Mouse (Mus musculus) ES-E14 (cell line): ENCODE measurements around the gene Akr1d1. TPM values are rescaled to one million over a fixed set of nuclear protein-coding genes. Genes with fewer than 3 reads are reported as not detected.

Experiments used
- DNase-seq: peaks from one replicate; pipeline ENCODE4 v3.0.0-alpha.2; 2013; ENCODE audit warnings: low read depth, low spot score
- H3K27ac ChIP-seq: 2 replicates; pipeline ENCODE4 v1.5.1; 2012; ENCODE audit warnings: low read depth, mild to moderate bottlenecking, low read length, moderate library complexity, mixed read lengths; ENCODE audit not compliant: poor library complexity, insufficient read depth, severe bottlenecking
- H3K36me3 ChIP-seq: 2 replicates; pipeline ENCODE4 v1.6.1; 2012; ENCODE audit warnings: mild to moderate bottlenecking, low read length, moderate library complexity, mixed read lengths; ENCODE audit not compliant: control insufficient read depth, poor library complexity, insufficient read depth, severe bottlenecking
- H3K4me1 ChIP-seq, 2 experiments: fragments of 150-350 bp in 1 of 2; sonication (generic) in 1 of 2; 2 replicates each; pipeline ENCODE4 v1.6.1; 2012; ENCODE audit warnings: low read length in 2 of 2, mild to moderate bottlenecking in 1 of 2, mixed read lengths in 1 of 2; ENCODE audit not compliant: control insufficient read depth in 2 of 2, insufficient read depth in 2 of 2, poor library complexity in 1 of 2
- H3K4me3 ChIP-seq, 2 experiments: fragments of 150-350 bp in 1 of 2; sonication (generic) in 1 of 2; 2 replicates each; pipeline ENCODE4 v1.5.1; 2012; ENCODE audit warnings: low read length in 2 of 2, low read depth in 1 of 2, mild to moderate bottlenecking in 1 of 2, mixed read lengths in 1 of 2; ENCODE audit not compliant: insufficient read depth in 1 of 2, poor library complexity in 1 of 2, severe bottlenecking in 1 of 2
- H3K9ac ChIP-seq: 2 replicates; pipeline ENCODE4 v1.6.1; 2012; ENCODE audit warnings: low read depth, mild to moderate bottlenecking, low read length, mixed read lengths; ENCODE audit not compliant: poor library complexity, insufficient read depth, severe bottlenecking
- H3K9me3 ChIP-seq: fragments of 150-350 bp; sonication (generic); 2 replicates; pipeline ENCODE4 v1.6.1; 2012; ENCODE audit warnings: low read depth, mild to moderate bottlenecking, low read length; ENCODE audit not compliant: control insufficient read depth, insufficient read depth
- CHD2 ChIP-seq: IDR thresholded peaks from 2 replicates; pipeline ENCODE4 v1.6.1; 2014; ENCODE audit warnings: mild to moderate bottlenecking, low read depth, low read length, inconsistent platforms
- HCFC1 ChIP-seq: IDR thresholded peaks from 2 replicates; pipeline ENCODE4 v1.6.1; 2012; ENCODE audit warnings: low read length, inconsistent platforms, borderline replicate concordance; ENCODE audit not compliant: insufficient read depth
- MAFK ChIP-seq: IDR thresholded peaks from 2 replicates; pipeline ENCODE4 v1.6.1; 2014; ENCODE audit warnings: mild to moderate bottlenecking, low read depth, low read length, inconsistent platforms; ENCODE audit not compliant: insufficient read depth
- ZC3H11A ChIP-seq: IDR thresholded peaks from 2 replicates; pipeline ENCODE4 v1.6.1; 2012; ENCODE audit warnings: low read depth, mild to moderate bottlenecking, inconsistent platforms, low read length, borderline replicate concordance
- ZNF384 ChIP-seq: IDR thresholded peaks from 2 replicates; pipeline ENCODE4 v1.6.1; 2012; ENCODE audit warnings: low read depth, low read length, inconsistent platforms
- in situ Hi-C, 2 experiments: fragments of 600-800 bp; cut with MboI; formaldehyde crosslinking; loops; one replicate each; pipeline ENCODE4 v1.15.1; 2025; ENCODE audit warnings: low sequenced_read_pairs in 2 of 2, inconsistent platforms in 1 of 2; ENCODE audit not compliant: unreplicated experiment in 2 of 2
- total RNA-seq: library from RNA; depleted of rRNA; stranded (reverse); fragments of 300-350 nt; gene quantifications from 2 replicates; pipeline ENCODE4 v1.2.3, GENCODE M21; 2012

The Akr1d1 gene
- total RNA-seq, 1 experiment: not detected

DNA sequence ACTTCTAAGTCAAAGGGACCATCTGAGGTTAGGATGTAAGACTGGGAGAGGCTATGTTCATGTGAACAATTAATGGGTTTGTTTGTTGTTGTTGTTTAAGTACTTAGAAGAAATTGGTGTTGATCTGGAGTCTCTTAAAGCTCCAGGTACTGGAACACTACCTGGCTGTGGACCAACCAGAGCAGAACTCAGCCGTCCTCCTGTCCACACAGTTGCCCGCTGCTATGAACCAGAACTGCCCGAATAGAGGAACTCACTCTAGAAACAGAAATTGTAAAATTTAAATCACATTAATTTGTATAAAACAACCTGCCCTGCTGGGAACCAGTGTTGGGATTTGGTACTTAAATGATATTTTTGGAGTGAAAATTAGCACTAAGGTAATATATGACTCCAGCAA, 12.2 kb downstream of the Akr1d1 start:
- Histone ChIP-seq H3K27ac (no peak overlapping the region), H3K4me3 (no peak overlapping the region), H3K9me3 (no peaks in the 10 kb centered on the region), H3K4me1 (no peaks in the 10 kb centered on the region), H3K36me3 (no peaks in the 10 kb centered on the region), H3K9ac (no peak overlapping the region)
- no peak for DNase-seq
- in situ Hi-C loops: no loop called here
- no peak for TF ChIP-seq CHD2
- TF ChIP-seq HCFC1: no peak
- no peak for TF ChIP-seq ZNF384
- no peak for TF ChIP-seq MAFK
- TF ChIP-seq ZC3H11A: no peak

DNA sequence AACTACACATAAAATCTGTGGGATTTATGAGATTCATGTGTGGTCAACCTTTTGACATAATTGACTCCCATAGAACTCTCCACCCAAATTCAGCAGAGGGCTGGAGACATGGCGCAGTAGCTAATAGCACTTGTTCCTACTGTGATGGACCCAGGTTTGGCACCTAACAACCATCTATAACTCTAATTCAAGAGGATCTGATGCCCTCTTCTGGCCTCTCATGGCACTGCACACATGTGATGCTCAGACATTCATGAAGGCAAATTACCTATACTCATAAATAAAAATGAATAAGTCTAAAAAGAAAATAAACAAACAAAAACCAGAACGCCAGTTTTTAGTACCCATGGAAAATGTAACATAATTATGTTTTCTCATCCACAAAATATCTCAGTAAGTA, 22.8 kb downstream of the Akr1d1 start:
- peak; percentile 51 for DNase-seq

DNA sequence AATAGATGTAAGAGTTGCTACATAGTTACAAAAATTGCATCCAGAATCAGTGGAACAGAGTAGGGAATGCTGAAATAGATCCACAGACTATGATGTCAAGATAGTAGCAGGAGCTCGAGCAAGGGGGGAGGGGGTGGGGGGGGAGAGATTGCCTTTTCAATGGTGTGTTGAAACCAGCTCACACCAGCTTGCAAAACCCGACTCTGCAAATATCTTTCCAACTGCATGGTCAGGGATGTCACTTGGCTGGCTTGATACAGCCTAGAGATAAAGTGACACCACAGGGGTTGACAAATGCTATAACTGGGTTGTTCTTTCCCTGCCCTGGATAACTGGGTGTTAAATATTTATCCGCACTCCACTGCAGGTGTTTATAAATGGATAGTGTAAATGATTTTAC, 24.0 kb downstream of the Akr1d1 start:
- no peak for DNase-seq
- 0 out of 2 replicates have a peak, but pooled peaks cover 2% of the 10 kb centered on the region for H3K9me3 ChIP-seq
- no peaks in the 10 kb centered on the region for H3K4me1 ChIP-seq
- no peak overlapping the region for H3K4me3 ChIP-seq
- H3K9ac ChIP-seq: no peak overlapping the region
- no peaks in the 10 kb centered on the region for H3K36me3 ChIP-seq
- H3K27ac ChIP-seq: no peak overlapping the region
- in situ Hi-C loops: no loop called here
- TF ChIP-seq ZNF384 (no peak), HCFC1 (no peak), ZC3H11A (no peak)

More for the DNA sequence above, 22.8 kb downstream of the Akr1d1 start:
- 0 out of 2 replicates have a peak, but pooled peaks cover 2% of the 10 kb centered on the region for H3K9me3 ChIP-seq
- H3K4me3 ChIP-seq: no peak overlapping the region
- in situ Hi-C loops: no loop called here
- TF ChIP-seq ZC3H11A: peak; percentile 34; the same call in 1 of the 2 replicates
- no peak for TF ChIP-seq CHD2
- H3K4me1 ChIP-seq: no peaks in the 10 kb centered on the region
- no peak overlapping the region for H3K27ac ChIP-seq
- H3K36me3 ChIP-seq: no peaks in the 10 kb centered on the region
- H3K9ac ChIP-seq: no peak overlapping the region

DNA sequence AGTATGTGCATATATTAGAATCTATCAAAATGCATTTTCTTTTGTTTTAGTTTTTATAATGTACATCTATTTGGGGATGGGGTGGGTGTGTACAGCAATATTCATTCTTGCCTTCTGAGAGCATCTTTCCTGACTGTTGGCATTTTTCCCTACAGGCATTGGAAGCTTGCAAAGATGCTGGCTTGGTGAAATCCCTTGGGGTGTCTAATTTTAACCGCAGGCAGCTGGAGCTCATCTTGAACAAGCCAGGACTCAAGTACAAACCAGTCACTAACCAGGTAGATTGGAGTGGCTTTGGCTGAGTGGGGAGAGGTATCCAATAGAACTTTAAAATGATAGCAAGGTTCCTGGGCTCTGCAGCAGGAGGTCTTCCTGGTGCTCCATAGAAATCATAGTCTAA, 24.4 kb downstream of the Akr1d1 start:
- in situ Hi-C loops: no loop called here
- no peak for TF ChIP-seq ZNF384
- no peak for TF ChIP-seq CHD2
- no peak for TF ChIP-seq MAFK
- TF ChIP-seq ZC3H11A: no peak
- TF ChIP-seq HCFC1: no peak

DNA sequence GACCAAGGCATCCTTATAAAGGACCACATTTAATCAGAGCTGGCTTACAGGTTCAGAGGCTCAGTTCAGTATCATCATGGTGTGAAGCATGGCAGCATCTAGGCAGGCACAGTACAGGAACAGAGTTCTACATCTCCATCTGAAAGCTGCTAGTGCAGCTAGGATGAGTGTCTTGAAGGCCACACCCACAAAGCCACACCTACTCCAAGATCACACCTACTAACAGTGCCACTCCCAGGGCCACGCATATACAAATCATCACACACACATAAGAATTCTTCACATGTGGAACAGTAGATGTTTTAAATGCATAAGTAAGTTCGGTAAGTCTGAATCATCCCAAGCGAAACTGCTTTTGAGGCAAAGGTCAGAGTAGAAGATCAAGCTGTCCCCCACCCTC, 33.9 kb downstream of the Akr1d1 start:
- no peaks in the 10 kb centered on the region for H3K9me3 ChIP-seq
- no peaks in the 10 kb centered on the region for H3K36me3 ChIP-seq
- DNase-seq: no peak
- H3K27ac ChIP-seq: no peak overlapping the region
- peaks cover 0 to 3% of the 10 kb centered on the region in 2 experiments; a peak in 1 of 4 replicates for H3K4me1 ChIP-seq
- no peak for TF ChIP-seq MAFK
- TF ChIP-seq ZC3H11A: no peak
- no peak for TF ChIP-seq CHD2
- TF ChIP-seq HCFC1: no peak
- no peak for TF ChIP-seq ZNF384
- no peak overlapping the region for H3K4me3 ChIP-seq
- in situ Hi-C loops: no loop called here
- no peak overlapping the region for H3K9ac ChIP-seq

More for the DNA sequence above, 24.4 kb downstream of the Akr1d1 start:
- Histone ChIP-seq H3K4me1 (no peaks in the 10 kb centered on the region), H3K36me3 (no peaks in the 10 kb centered on the region), H3K9ac (no peak overlapping the region), H3K9me3 (0 out of 2 replicates have a peak, but pooled peaks cover 2% of the 10 kb centered on the region), H3K27ac (no peak overlapping the region), H3K4me3 (no peak overlapping the region)
- no peak for DNase-seq
